Mouse (Mus musculus): ENCODE results near the gene Tmx2. TPM values are rescaled to one million over a fixed set of nuclear protein-coding genes. Genes with fewer than 3 reads are reported as not detected.

The Tmx2 gene
- polyA plus RNA-seq, 1 experiment from 2014 or later: 163 TPM

GRCm38 (mm10) chr2:84624201-84624600 lies 54.7 kb downstream of the Tmx2 start:
- peaks cover 7% of the 10 kb centered on the region for H3K4me1 ChIP-seq (ENCODE audit: control insufficient read depth, insufficient read depth, low read length)
- no peak overlapping the region for H3K4me3 ChIP-seq (ENCODE audit: low read length)
- no peak overlapping the region for H3K27ac ChIP-seq (ENCODE audit: low read depth, low read length)
- no peaks in the 10 kb centered on the region for H3K27me3 ChIP-seq (ENCODE audit: control insufficient read depth, insufficient read depth, low read length)
- no peak for ATAC-seq (ENCODE audit: low FRiP score, low TSS enrichment)
- 92% methylated on average over 17 of the region's 17 CpGs for WGBS
- H3K9me3 ChIP-seq (ENCODE audit: control insufficient read depth, low read length): no peaks in the 10 kb centered on the region
- H3K4me2 ChIP-seq (replicated peaks; ENCODE audit: low read depth, low read length): no peak overlapping the region
- no peak overlapping the region for H3K9ac ChIP-seq (ENCODE audit: low read depth, low read length)
- H3K36me3 ChIP-seq (ENCODE audit: control insufficient read depth, insufficient read depth, low read length): peaks cover 30% of the 10 kb centered on the region

- ATAC-seq (ENCODE audit: low FRiP score, low TSS enrichment): no peak
- WGBS: 92% methylated on average over 3 of the region's 3 CpGs
- no peak overlapping the region for H3K27ac ChIP-seq (ENCODE audit: low read depth, low read length)
Observed at GRCm38 (mm10) chr2:84623428-84624119, 55.4 kb downstream of the Tmx2 start.

GRCm38 (mm10) chr2:84622668-84623067 lies 56.3 kb downstream of the Tmx2 start:
- no peaks in the 10 kb centered on the region for H3K9me3 ChIP-seq (ENCODE audit: control insufficient read depth, low read length)
- WGBS: 71% methylated on average over 2 of the region's 2 CpGs
- no peak overlapping the region for H3K4me3 ChIP-seq (ENCODE audit: low read length)
- H3K27me3 ChIP-seq (ENCODE audit: control insufficient read depth, insufficient read depth, low read length): no peaks in the 10 kb centered on the region
- H3K27ac ChIP-seq (ENCODE audit: low read depth, low read length): no peak overlapping the region
- peaks cover 35% of the 10 kb centered on the region for H3K36me3 ChIP-seq (ENCODE audit: control insufficient read depth, insufficient read depth, low read length)
- H3K4me1 ChIP-seq (ENCODE audit: control insufficient read depth, insufficient read depth, low read length): peaks cover 5% of the 10 kb centered on the region
- no peak overlapping the region for H3K9ac ChIP-seq (ENCODE audit: low read depth, low read length)
- no peak for ATAC-seq (ENCODE audit: low FRiP score, low TSS enrichment)
- no peak overlapping the region for H3K4me2 ChIP-seq (replicated peaks; ENCODE audit: low read depth, low read length)

More at GRCm38 (mm10) chr2:84623428-84624119, 55.4 kb downstream of the Tmx2 start:
- H3K4me1 ChIP-seq (ENCODE audit: control insufficient read depth, insufficient read depth, low read length): peaks cover 7% of the 10 kb centered on the region
- no peak overlapping the region for H3K4me2 ChIP-seq (replicated peaks; ENCODE audit: low read depth, low read length)
- no peaks in the 10 kb centered on the region for H3K9me3 ChIP-seq (ENCODE audit: control insufficient read depth, low read length)
- H3K9ac ChIP-seq (ENCODE audit: low read depth, low read length): no peak overlapping the region
- peaks cover 33% of the 10 kb centered on the region for H3K36me3 ChIP-seq (ENCODE audit: control insufficient read depth, insufficient read depth, low read length)
- H3K4me3 ChIP-seq (ENCODE audit: low read length): no peak overlapping the region
- H3K27me3 ChIP-seq (ENCODE audit: control insufficient read depth, insufficient read depth, low read length): no peaks in the 10 kb centered on the region

Other genes with a start within 250 kb of the Tmx2 start
- 31.5 and 38.1 TPM in 2 replicates for gene Tfpi, start 202.4 kb downstream of the Tmx2 start, polyA plus RNA-seq (2014; fragmentation: Nextera tagmentation; extraction: Ambion mirVana)
- gene Ctnnd1, start 28.4 kb downstream of the Tmx2 start, polyA plus RNA-seq (2014; fragmentation: Nextera tagmentation; extraction: Ambion mirVana): 29.1 and 53.6 TPM in 2 replicates
- 0.24 and 0.31 TPM in 2 replicates for gene Btbd18, start 20.1 kb downstream of the Tmx2 start, polyA plus RNA-seq (2014; fragmentation: Nextera tagmentation; extraction: Ambion mirVana)
- 404 and 541 TPM in 2 replicates for gene Selenoh, start 8.4 kb downstream of the Tmx2 start, polyA plus RNA-seq (2014; fragmentation: Nextera tagmentation; extraction: Ambion mirVana)
- gene Gm28635, start 1.1 kb downstream of the Tmx2 start, polyA plus RNA-seq (2014; fragmentation: Nextera tagmentation; extraction: Ambion mirVana): not detected in 2 replicates
- 48.5 and 50.5 TPM in 2 replicates for gene Med19, start 738 bp downstream of the Tmx2 start, polyA plus RNA-seq (2014; fragmentation: Nextera tagmentation; extraction: Ambion mirVana)
- 41.0 and 48.8 TPM in 2 replicates for gene Zdhhc5, start 36.0 kb upstream of the Tmx2 start, polyA plus RNA-seq (2014; fragmentation: Nextera tagmentation; extraction: Ambion mirVana)
- gene Clp1, start 48.2 kb upstream of the Tmx2 start, polyA plus RNA-seq (2014; fragmentation: Nextera tagmentation; extraction: Ambion mirVana): 33.2 and 34.5 TPM in 2 replicates
- gene Ypel4, start 54.9 kb upstream of the Tmx2 start, polyA plus RNA-seq (2014; fragmentation: Nextera tagmentation; extraction: Ambion mirVana): 10.0 and 10.4 TPM in 2 replicates
- 5.6 and 14.9 TPM in 2 replicates for gene Gm19426, start 64.5 kb upstream of the Tmx2 start, polyA plus RNA-seq (2014; fragmentation: Nextera tagmentation; extraction: Ambion mirVana)
- gene Serping1, start 96.3 kb upstream of the Tmx2 start, polyA plus RNA-seq (2014; fragmentation: Nextera tagmentation; extraction: Ambion mirVana): 81.7 and 85.8 TPM in 2 replicates
- gene Ube2l6, start 119.7 kb upstream of the Tmx2 start, polyA plus RNA-seq (2014; fragmentation: Nextera tagmentation; extraction: Ambion mirVana): 25.3 and 29.0 TPM in 2 replicates
- gene Smtnl1, start 143.5 kb upstream of the Tmx2 start, polyA plus RNA-seq (2014; fragmentation: Nextera tagmentation; extraction: Ambion mirVana): 0.16 and 0.24 TPM in 2 replicates
- gene Timm10, start 147.9 kb upstream of the Tmx2 start, polyA plus RNA-seq (2014; fragmentation: Nextera tagmentation; extraction: Ambion mirVana): 65.3 and 79.4 TPM in 2 replicates
- 15.5 and 19.4 TPM in 2 replicates for gene Slc43a1, start 159.7 kb upstream of the Tmx2 start, polyA plus RNA-seq (2014; fragmentation: Nextera tagmentation; extraction: Ambion mirVana)
- 1.6 and 2.1 TPM in 2 replicates for gene Rtn4rl2, start 207.6 kb upstream of the Tmx2 start, polyA plus RNA-seq (2014; fragmentation: Nextera tagmentation; extraction: Ambion mirVana)